Mouse (Mus musculus) layer of hippocampus, adult 8-10 months (tissue): Measurements from ENCODE around the gene Hist1h3g. TPM values are rescaled to one million over a fixed set of nuclear protein-coding genes. Genes with fewer than 3 reads are reported as not detected.
"Not testable (repeated sequence)": the region's sequence is repeated elsewhere in the genome, so short reads cannot be mapped to it uniquely, and the experiment has no call there.

Source experiments
- DNase-seq, 2 experiments: peaks; one replicate each; pipeline ENCODE4 v3.0.0; 2022; ENCODE audit warnings: low spot score in 2 of 2
- total RNA-seq, 4 experiments: library from RNA; stranded (reverse); gene quantifications; 2 replicates each; pipeline ENCODE4 v1.2.4; 2022

Hist1h3g gene
- total RNA-seq, 4 experiments from 2014 or later = 1.2 to 3.4 (median 2.2) TPM

- DNase-seq = no peak
Observed at GRCm38 (mm10) chr13:23534368-23535131, 672 bp upstream of the Hist1h3g start.

GRCm38 (mm10) chr13:23536076-23536822 is 1.0 kb downstream of the Hist1h3g start:
- DNase-seq = no peak

- DNase-seq = no peak
Observed at GRCm38 (mm10) chr13:23537006-23537710, 1.9 kb downstream of the Hist1h3g start.

DNA sequence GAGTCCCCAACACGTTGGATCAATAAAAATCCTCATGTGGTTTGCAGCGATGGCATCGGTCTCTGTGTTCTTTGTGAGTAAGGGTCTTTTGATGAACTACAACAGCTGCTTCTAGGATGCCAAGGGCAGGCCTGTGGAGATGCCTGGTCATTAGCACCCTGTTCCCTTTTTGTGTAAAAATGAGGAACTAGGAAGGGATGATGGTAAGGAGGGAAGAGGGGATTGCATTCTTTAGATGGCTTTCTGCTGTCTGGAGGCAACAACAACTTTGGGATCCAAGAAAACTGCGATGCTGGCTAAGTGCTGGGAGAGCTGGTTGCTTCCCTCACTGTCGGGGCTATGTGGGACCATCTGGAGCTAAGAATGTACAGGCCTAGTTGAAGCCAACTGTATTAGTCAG is 3.0 kb downstream of the Hist1h3g start:
- DNase-seq = no peak

GRCm38 (mm10) chr13:23539821-23540220 is 4.6 kb downstream of the Hist1h3g start:
- not testable (repeated sequence) for DNase-seq

GRCm38 (mm10) chr13:23541497-23541896 is 6.3 kb downstream of the Hist1h3g start:
- no peak for DNase-seq

DNA sequence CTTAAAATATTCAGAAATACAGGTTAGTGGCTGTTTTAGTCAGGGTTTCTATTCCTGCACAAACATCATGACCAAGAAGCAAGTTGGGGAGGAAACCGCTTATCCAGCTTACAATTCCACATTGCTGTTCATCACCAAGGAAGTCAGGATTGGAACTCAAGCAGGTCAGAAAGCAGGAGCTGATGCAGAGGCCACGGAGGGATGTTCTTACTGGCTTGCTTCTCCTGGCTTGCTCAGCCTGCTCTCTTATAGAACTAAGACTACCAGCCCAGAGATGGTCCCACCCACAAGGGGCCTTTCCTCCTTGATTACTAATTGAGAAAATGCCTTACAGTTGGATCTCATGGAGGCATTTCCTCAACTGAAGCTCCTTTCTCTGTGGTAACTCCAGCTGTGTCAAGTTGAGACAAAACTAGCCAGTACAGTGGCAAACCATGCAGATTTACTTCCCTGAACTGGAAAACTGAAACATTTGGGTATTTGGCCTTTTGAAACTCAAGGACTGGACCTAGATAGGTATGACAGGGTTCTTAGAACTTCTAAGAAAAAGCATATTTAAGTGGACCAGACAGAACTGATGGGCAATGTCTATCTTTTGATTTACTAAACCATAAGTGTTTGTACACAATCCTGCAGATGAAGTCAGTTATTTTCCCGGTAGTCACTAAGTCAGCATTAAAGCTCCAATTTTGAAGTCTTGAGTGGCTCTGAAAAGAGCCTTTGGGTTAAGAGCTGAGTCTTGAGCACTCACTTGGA is 7.2 kb downstream of the Hist1h3g start:
- DNase-seq = not testable (repeated sequence)

DNA sequence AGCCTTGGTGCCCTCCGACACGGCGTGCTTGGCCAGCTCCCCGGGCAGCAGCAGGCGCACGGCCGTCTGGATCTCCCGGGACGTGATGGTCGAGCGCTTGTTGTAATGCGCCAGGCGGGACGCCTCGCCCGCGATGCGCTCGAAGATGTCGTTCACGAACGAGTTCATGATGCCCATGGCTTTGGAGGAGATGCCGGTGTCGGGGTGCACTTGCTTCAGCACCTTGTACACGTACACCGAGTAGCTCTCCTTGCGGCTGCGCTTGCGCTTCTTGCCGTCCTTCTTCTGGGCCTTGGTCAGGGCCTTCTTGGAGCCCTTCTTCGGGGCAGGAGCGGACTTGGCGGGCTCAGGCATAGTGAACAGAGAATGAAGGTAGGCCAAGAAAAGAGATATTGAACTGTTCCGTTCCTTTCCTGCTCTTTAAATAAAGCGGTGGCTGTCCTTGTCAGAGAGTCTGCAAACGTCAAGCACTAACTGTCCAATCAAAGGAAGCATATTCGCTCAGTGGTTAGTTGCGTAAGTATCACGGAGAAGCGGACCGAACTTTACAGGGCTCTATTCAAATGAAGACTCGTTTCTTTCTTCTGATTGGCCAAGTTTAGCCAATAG is 7.9 kb downstream of the Hist1h3g start, which contains the start of gene Hist1h2bh:
Gene Hist1h2bh, minus strand, starts transcription at position 394 of the 609 bp plus-strand sequence.
- peak; percentile 73 to 87 for DNase-seq

- DNase-seq = peak in 1 of 2 experiments; percentile 69
Observed at GRCm38 (mm10) chr13:23543965-23544786, 9.0 kb downstream of the Hist1h3g start, which contains the start of gene Hist1h3f. Hist1h3f (plus strand) TSS chr13:23544052.

GRCm38 (mm10) chr13:23544787-23545120 is 9.5 kb downstream of the Hist1h3g start:
- DNase-seq = not testable (repeated sequence)

DNA sequence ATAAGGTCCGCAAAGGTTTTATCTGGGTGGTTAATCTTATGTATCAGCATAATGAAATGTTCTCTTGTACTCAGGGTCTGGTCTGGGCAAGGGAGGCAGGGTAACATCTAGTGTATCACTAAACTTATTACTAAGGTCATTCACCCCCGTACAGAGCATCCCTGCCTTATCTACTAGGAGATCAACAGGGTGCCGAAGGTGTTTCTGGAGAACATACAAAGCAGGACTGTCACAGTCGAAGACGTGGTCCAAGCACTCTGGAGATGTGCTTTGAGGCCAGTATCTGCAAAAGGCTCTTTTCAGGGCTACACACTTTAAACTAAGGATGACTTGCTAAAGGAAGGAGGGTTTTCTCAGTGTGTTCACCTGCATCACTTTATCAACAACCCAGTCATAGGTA is 11.5 kb downstream of the Hist1h3g start:
- DNase-seq = no peak

DNA sequence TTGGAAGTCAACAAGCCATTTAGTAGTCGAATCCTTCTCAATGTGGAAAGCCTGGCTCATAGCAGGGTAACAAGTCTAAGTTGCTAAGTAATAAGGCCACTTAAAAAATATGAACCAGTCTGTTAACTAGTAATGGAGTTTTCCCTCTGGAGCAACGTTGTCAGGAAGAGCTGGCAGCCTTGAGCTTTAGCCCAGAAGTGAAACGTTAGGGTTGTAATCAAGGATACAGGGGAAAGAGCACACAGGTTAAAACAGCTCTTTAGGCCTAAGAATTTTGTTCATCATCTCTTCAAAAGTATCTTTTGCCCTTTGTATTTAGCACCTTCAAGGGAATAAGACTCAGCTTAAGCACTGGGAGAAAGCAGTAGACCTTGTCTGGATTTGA is 15.5 kb downstream of the Hist1h3g start:
- DNase-seq = no peak

DNA sequence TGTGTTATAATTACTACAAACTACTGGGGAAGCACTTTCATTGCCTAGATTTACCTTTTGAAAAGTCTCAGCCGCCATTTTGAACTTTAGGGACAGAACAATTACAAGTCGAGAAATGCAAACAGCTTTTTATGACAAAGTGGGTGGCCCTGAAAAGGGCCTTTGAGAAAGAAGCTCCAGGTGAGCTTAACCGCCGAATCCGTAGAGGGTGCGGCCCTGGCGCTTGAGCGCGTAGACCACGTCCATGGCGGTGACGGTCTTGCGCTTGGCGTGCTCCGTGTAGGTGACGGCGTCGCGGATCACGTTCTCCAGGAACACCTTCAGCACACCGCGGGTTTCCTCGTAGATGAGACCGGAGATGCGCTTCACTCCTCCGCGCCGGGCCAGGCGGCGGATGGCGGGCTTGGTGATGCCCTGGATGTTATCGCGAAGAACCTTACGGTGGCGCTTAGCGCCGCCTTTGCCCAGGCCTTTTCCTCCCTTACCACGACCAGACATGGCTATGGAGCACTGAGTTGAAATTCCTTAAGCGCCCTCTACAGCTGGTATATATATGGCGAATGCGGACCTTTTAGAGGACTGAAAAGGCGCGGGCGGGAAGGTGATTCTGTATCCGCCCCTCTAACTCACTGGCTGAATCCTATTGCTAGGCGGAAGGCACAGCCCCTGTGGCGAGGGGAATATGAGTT is 16.1 kb downstream of the Hist1h3g start, which contains the start of gene Hist1h4f:
Gene Hist1h4f, minus strand, starts transcription at position 503 of the 689 bp plus-strand sequence.
- DNase-seq = peak; percentile 91 to 93

GRCm38 (mm10) chr13:23551931-23552914 is 17.0 kb downstream of the Hist1h3g start:
- no peak for DNase-seq

- DNase-seq = no peak
Observed at GRCm38 (mm10) chr13:23552962-23553361, 17.7 kb downstream of the Hist1h3g start, which contains the start of gene Hist1h1d. Hist1h1d (plus strand) TSS chr13:23553262.

GRCm38 (mm10) chr13:23554393-23554792 is 19.2 kb downstream of the Hist1h3g start:
- no peak for DNase-seq

GRCm38 (mm10) chr13:23554925-23555838 is 20.0 kb downstream of the Hist1h3g start:
- peak; percentile 71 to 79 for DNase-seq
